Mouse (Mus musculus) midbrain, embryonic 14.5 days (tissue): ENCODE measurements around the gene Ocln. TPM values are rescaled to one million over a fixed set of nuclear protein-coding genes. Genes with fewer than 3 reads are reported as not detected.
A peak's percentile ranks its signal among the peaks of the same experiment; 100 is the strongest.
"Not testable (repeated sequence)": the region's sequence is repeated elsewhere in the genome, so short reads cannot be mapped to it uniquely, and the experiment has no call there.

Experiments
- ATAC-seq: fragments of 200-750 bp; cut with Nextera tagmentation; 2 replicates; pipeline ENCODE4 v1.8.0; 2017; ENCODE audit warnings: moderate number of reproducible peaks, moderate library complexity; ENCODE audit not compliant: low FRiP score, low TSS enrichment
- DNase-seq: peaks from one replicate; pipeline ENCODE4 v3.0.0-alpha.2; 2015
- H3K27ac ChIP-seq: fragments of 300-500 bp; sonication (generic); replicated peaks from 2 replicates; pipeline ENCODE4 v1.5.1; 2014; ENCODE audit warnings: mild to moderate bottlenecking, low read depth, low read length, moderate library complexity
- H3K27me3 ChIP-seq: fragments of 300-500 bp; sonication (generic); 2 replicates; pipeline ENCODE4 v1.6.1; 2014; ENCODE audit warnings: low read length, control low read depth, mixed read lengths; ENCODE audit not compliant: control insufficient read depth, insufficient read depth
- H3K36me3 ChIP-seq: fragments of 300-500 bp; sonication (generic); 2 replicates; pipeline ENCODE4 v1.6.1; 2014; ENCODE audit warnings: low read length, control low read depth; ENCODE audit not compliant: control insufficient read depth, insufficient read depth
- H3K4me1 ChIP-seq: fragments of 300-500 bp; sonication (generic); 2 replicates; pipeline ENCODE4 v1.6.1; 2014; ENCODE audit warnings: mild to moderate bottlenecking, antibody characterized with exemption, low read length, control low read depth; ENCODE audit not compliant: control insufficient read depth, insufficient read depth
- H3K4me2 ChIP-seq: fragments of 300-500 bp; sonication (generic); 2 replicates; pipeline ENCODE4 v1.6.1; 2014; ENCODE audit warnings: mild to moderate bottlenecking, low read length, moderate library complexity
- H3K4me3 ChIP-seq: fragments of 300-500 bp; sonication (generic); replicated peaks from 2 replicates; pipeline ENCODE4 v1.5.1; 2014; ENCODE audit warnings: low read depth, low read length
- H3K9ac ChIP-seq: fragments of 300-500 bp; sonication (generic); replicated peaks from 2 replicates; pipeline ENCODE4 v1.6.1; 2014; ENCODE audit warnings: mild to moderate bottlenecking, low read length, moderate library complexity
- H3K9me3 ChIP-seq: fragments of 300-500 bp; sonication (generic); 2 replicates; pipeline ENCODE4 v1.6.1; 2016; ENCODE audit warnings: low read length, control low read depth, mixed read lengths; ENCODE audit not compliant: control insufficient read depth
- WGBS: fragments of 180-500 bp; shearing (Covaris S2); extraction: QIAGEN DNeasy Blood & Tissue Kit; methylation state at CpG from one replicate; pipeline ENCODE4 v1.1.7; 2014; 5-methylcytosine and 5-hydroxymethylcytosine counted together
- polyA plus RNA-seq: library from polyadenylated mRNA; unstranded; fragments of >200 nt; fragmentation: Nextera tagmentation; extraction: Ambion mirVana; gene quantifications from 2 replicates; pipeline ENCODE4 v1.2.1, GENCODE M21; 2014

Gene Ocln
- polyA plus RNA-seq, 1 experiment from 2014 or later = 7.4 TPM

- ATAC-seq = no peak
- WGBS = 87% methylated on average over 6 of the region's 6 CpGs
These were observed 34.8 kb downstream of the Ocln start for GRCm38 (mm10) chr13:100517652-100518153.

DNA sequence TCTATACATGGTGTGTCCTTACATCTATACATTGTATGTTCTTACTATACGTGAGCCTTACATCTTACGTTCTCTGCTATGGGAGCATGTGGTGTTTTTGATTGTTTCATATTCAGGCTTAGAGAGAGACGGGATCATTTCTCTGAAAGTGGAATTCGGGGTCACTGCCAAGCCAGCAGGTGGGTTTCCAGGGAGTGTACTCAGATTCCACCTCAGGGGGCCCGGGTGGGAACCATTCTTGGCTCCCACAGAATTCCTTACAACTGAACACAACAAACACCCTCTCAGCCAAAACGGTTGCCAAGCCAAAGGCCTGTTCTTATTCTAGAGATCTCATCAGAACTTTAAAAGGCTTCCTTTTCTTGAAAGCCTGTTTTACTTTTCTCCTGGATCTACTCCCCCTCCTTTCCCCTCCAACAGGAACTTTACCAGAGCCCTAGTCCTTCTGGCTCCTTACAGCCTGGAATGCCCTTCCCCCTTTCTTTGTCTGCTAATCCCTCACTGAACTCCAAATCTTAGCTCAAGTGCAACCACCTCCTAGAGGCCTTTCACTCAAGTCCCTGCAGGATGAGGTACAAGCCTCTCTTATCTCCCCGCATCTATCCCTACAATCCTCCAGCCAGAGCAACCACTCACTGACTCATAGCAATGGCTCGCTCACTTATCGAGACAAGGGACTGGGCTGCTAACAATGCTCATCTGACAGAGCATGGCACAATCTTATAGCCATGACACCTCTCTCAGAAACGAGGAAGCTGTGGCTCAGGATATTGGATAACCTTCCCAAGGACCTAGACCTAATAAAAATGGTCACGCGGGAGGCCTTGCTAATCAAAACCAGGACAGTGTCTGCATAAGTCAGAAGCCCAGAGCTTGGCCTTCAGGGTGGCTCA, 36.1 kb downstream of the Ocln start:
- Histone ChIP-seq H3K9me3 (no peaks in the 10 kb centered on the region), H3K9ac (no peak overlapping the region), H3K4me3 (no peak overlapping the region), H3K36me3 (no peaks in the 10 kb centered on the region), H3K27ac (no peak overlapping the region), H3K4me1 (no peaks in the 10 kb centered on the region), H3K27me3 (no peaks in the 10 kb centered on the region), H3K4me2 (no peak overlapping the region)
- DNase-seq = peak; percentile 12
- ATAC-seq = no peak
- 42% methylated on average over 12 of the region's 12 CpGs for WGBS

More at GRCm38 (mm10) chr13:100517652-100518153, 34.8 kb downstream of the Ocln start:
- no peak overlapping the region for H3K4me2 ChIP-seq
- no peaks in the 10 kb centered on the region for H3K4me1 ChIP-seq
- H3K9ac ChIP-seq = no peak overlapping the region
- no peak for DNase-seq
- H3K9me3 ChIP-seq = no peaks in the 10 kb centered on the region
- H3K27ac ChIP-seq = no peak overlapping the region
- H3K36me3 ChIP-seq = no peaks in the 10 kb centered on the region
- no peak overlapping the region for H3K4me3 ChIP-seq
- H3K27me3 ChIP-seq = no peaks in the 10 kb centered on the region

GRCm38 (mm10) chr13:100512792-100513191, 39.7 kb downstream of the Ocln start:
- Histone ChIP-seq H3K27ac (no peak overlapping the region), H3K9ac (no peak overlapping the region), H3K4me1 (no peaks in the 10 kb centered on the region), H3K9me3 (no peaks in the 10 kb centered on the region), H3K4me3 (no peak overlapping the region), H3K4me2 (no peak overlapping the region), H3K36me3 (no peaks in the 10 kb centered on the region), H3K27me3 (no peaks in the 10 kb centered on the region)
- DNase-seq = no peak
- WGBS = 89% methylated on average over 2 of the region's 2 CpGs
- ATAC-seq = no peak

- Histone ChIP-seq H3K4me3 (no peak overlapping the region), H3K27me3 (no peaks in the 10 kb centered on the region), H3K9me3 (no peaks in the 10 kb centered on the region), H3K27ac (no peak overlapping the region), H3K36me3 (no peaks in the 10 kb centered on the region), H3K4me1 (no peaks in the 10 kb centered on the region), H3K4me2 (no peak overlapping the region), H3K9ac (no peak overlapping the region)
- ATAC-seq = no peak
- DNase-seq = no peak
- WGBS = 85% methylated on average over 4 of the region's 4 CpGs
These were observed 40.6 kb downstream of the Ocln start for GRCm38 (mm10) chr13:100511860-100512364.

DNA sequence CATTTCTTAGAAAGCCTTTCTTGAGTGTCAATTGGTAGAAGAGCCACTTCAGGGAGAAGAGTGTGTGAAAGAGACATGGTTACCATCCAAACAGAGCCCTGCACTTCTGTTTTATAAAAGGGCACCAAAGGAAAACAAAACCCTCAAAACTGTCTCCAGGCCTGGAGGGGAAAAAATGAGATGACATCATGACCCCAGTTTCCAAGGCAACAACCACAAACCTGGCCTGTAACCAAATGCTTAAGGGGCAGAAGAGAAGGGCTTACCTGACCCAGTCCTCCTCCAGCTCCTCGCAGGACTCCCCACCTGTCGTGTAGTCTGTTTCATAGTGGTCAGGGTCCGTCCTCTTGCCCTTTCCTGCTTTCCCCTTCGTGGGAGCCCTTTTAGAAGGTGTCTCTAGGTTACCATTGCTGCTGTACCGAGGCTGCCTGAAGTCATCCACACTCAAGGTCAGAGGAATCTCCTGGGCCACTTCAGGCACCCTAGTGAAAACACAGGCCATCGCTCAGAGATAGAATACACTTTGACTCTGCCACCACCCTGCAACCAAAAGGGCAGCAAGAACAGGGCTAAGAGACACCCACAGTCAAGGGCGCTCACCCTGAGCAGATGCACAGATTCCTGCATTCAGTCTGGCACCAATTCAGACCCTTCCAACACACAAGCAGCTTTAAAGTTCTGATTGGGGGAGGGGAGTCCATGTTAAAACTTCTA, 41.2 kb downstream of the Ocln start:
- H3K27ac ChIP-seq = no peak overlapping the region
- H3K36me3 ChIP-seq = no peaks in the 10 kb centered on the region
- H3K27me3 ChIP-seq = no peaks in the 10 kb centered on the region
- H3K4me2 ChIP-seq = no peak overlapping the region
- DNase-seq (no peak), ATAC-seq (no peak)
- no peaks in the 10 kb centered on the region for H3K4me1 ChIP-seq
- 74% methylated on average over 7 of the region's 7 CpGs for WGBS
- no peak overlapping the region for H3K4me3 ChIP-seq
- no peaks in the 10 kb centered on the region for H3K9me3 ChIP-seq
- H3K9ac ChIP-seq = no peak overlapping the region

DNA sequence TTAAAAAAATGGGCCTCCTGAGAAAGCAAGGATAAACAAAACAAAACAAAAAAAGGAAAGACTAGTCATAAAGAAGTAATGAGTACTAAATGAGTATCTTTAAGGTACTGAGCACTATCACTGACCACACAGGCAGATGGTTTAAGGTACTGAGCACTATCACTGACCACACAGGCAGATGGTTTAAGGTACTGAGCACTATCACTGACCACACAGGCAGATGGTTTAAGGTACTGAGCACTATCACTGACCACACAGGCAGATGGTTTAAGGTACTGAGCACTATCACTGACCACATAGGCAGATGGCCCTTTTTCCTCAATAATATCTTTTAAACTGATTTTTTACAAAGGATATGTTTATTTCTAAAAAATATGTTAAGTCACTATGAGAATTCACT, 52.9 kb downstream of the Ocln start:
- H3K4me1 ChIP-seq, H3K9me3 ChIP-seq, H3K27ac ChIP-seq, H3K36me3 ChIP-seq, ATAC-seq, H3K9ac ChIP-seq, DNase-seq, H3K27me3 ChIP-seq, H3K4me3 ChIP-seq, H3K4me2 ChIP-seq: not testable (repeated sequence)

DNA sequence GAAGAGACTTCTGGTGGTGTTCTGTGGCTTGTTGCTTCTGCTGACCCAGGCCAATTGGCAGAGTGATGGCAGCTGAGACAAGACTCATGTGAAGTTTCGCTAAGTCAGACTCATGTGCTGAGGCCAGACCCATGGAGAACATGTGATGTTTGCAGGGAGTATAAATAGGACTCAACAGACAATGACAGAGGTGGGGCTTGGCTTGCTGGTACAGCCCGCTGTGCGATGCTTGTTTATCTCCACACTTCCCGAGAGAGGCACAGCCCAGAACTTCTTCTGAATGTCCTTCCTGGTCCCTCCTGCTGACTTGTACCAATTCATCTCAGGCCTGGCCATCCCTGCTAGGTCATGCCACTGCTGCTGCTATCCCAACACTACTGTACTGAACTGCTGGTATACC, 57.2 kb downstream of the Ocln start:
- Histone ChIP-seq H3K9me3 (no peaks in the 10 kb centered on the region), H3K4me2 (no peak overlapping the region), H3K36me3 (no peaks in the 10 kb centered on the region), H3K9ac (no peak overlapping the region), H3K4me3 (no peak overlapping the region), H3K27ac (no peak overlapping the region), H3K4me1 (peaks cover 5% of the 10 kb centered on the region; the same call in 1 of the 2 replicates), H3K27me3 (no peaks in the 10 kb centered on the region)
- WGBS = 86% methylated on average over 4 of the region's 4 CpGs
- ATAC-seq = no peak
- DNase-seq = no peak

- H3K9ac ChIP-seq, H3K4me1 ChIP-seq, H3K36me3 ChIP-seq, ATAC-seq, DNase-seq, H3K4me2 ChIP-seq, H3K27me3 ChIP-seq, H3K9me3 ChIP-seq, H3K27ac ChIP-seq, H3K4me3 ChIP-seq: not testable (repeated sequence)
- WGBS = 67% methylated on average over 8 of the region's 8 CpGs
These were observed 58.1 kb downstream of the Ocln start for GRCm38 (mm10) chr13:100494370-100494769.
